Mouse (Mus musculus) adrenal gland, postnatal 36 days (tissue): ENCODE data around the gene Tmem126b. TPM values are rescaled to one million over a fixed set of nuclear protein-coding genes. Genes with fewer than 3 reads are reported as not detected.

ENCODE experiments used
- DNase-seq, 2 experiments: peaks; one replicate each; pipeline ENCODE4 v3.0.0; 2021; ENCODE audit warnings: mixed read lengths in 1 of 2
- long read RNA-seq, 2 experiments: library from polyadenylated mRNA; stranded (forward); transcript quantifications; one replicate each; pipeline ENCODE4 v2.0.0; 2021; ENCODE audit warnings: borderline sequencing depth in 2 of 2
- total RNA-seq, 2 experiments: library from RNA; stranded (reverse); gene quantifications; 2 replicates each; pipeline ENCODE4 v1.2.3; 2021

Tmem126b gene
- 10 to 100 TPM; 19.2 to 21.1 TPM for total RNA-seq
- long read RNA-seq, experiment 1, transcript Tmem126b-201 (5 exons, 2,259 nt), result major isoform, 28 of 35 reads
- long read RNA-seq, experiment 1, partial matches to known transcripts, result 2 of 35 reads
- long read RNA-seq, experiment 1, other reads (novel, unspliced or antisense), result 5 of 35 reads
- long read RNA-seq, experiment 2, transcript Tmem126b-201 (5 exons, 2,259 nt), result major isoform, 13 of 18 reads
- long read RNA-seq, experiment 2, partial matches to known transcripts, result 0 of 18 reads
- long read RNA-seq, experiment 2, other reads (novel, unspliced or antisense), result 5 of 18 reads

DNA sequence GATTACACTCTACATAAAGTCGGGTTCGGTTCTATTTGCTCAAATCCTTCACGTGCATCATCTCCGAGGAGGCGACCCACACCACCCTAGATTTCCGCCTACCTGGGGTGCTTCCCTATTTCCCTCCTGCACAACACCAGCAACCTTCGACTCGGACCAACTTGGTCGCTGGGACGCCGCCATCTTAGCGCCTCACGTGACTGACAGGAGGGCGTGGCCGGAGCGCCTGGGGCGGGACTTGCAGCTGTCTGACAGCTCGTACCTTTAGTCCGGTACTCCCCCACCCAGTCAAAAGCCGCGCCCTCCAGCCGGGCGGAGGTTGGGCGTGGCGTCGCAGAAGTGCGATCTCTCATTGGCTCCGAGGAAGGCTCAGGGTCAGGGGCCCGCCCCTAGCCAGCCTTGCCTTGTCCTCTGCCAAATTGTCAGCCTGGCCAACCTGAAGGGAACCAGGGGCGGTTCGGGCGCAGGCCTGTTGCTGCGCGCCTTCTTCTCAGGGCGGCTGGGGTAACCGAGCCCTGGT lies at the start of gene Tmem126b:
TSS of gene Tmem126b (minus strand) at position 209 of the 520 bp plus-strand sequence.
- DNase-seq, result peak; percentile 99

DNA sequence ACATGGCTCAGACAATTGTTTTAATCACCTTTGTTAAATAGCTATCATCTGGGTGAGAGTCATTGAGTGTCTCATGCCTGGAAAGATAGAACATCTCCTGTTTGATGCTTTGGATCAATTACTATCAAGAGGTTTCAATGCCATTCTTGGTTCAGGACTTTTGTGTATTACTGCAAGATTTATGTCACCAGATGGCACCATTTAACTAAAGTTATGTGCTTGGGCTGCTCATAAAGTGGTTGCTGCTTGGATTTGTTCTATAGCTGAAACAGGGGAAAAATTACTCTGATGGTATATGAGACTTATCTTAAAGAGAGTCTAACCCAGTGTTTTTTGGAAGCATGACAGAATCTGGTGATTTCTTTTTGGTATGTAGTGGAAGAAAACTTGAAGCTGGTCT lies 36.5 kb upstream of the Tmem126b start:
- DNase-seq, result no peak

DNA sequence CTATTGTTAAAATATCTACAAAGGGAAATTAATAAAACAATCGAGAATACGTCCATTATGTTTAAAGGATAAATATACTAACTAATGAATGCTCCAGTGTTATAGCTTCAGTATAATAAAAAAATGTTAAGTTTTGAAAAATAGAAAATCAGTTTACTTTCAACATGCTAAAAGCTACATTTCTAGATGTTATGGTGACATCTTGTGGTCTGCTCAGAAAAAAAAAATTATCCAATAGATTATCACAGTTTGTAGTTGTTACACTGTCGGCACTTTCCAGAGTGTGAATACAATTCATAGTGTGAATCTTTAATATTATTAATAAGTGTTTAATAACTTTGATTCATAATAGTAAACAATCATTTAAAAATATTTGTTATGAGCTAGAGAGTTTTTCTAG lies 32.3 kb upstream of the Tmem126b start:
- no peak for DNase-seq

DNA sequence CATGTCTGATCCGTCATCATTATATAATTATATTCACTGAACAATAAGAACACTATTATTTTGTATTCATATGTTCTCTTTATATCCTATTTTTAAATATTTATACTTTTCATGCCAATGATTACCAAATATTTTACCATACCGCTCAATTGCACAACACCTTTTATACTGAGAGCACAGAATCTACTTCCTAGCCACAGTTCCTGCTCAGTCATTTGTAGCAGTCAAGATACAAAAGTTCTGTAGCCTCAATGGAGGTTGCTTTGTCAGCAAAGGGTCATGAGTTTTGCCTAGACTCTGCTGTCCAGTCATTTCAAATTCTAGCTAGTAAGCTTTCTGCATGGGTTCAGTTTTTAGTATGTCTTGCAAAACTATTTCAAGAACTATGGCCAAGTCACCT lies 6.8 kb upstream of the Tmem126b start:
- no peak for DNase-seq

DNA sequence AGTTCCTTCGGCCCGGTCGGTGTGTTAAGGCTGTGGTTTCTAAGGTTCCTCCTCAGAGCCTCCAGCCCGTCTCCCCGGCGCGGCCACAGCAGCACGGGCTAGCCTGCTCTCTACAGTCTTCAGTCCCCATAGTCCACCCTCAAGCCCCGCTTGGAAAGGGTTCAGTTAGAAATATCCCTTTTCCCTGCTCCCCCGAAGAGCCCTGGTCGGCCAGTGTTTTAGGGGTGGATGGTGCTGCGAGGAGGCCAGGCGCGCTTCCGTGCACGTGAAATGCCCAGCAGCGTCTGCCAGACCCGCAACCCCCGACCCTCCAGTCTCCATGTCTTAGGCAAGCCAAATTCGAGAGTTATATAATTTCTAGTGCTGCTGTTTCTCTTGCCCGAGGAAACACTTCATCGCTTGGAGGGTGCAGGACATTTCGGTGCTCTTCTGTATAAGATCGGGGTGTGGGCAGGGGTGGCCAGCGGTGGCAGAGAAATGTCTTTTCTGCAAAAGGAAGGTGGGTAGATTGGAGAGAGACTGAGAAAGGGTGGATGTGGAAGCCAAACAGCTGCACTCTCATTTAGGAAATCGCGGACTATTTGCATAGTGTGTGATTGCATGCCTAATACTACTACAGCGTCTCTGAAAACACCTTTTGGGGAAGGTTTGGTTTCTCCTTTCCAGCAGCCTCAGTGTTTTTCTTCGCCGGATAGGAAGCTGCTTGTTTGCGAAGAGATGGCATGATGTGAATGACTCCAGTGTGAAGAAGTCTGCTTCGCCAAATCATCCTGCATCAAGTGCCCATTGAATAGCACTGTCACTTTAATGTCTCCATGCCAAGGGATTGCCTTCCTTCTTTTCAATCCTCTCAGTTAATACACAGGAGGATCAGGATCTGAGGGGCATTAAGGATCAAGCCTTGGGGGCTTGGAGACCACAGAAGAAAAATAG lies 778 bp upstream of the Tmem126b start, which contains the start of gene Dlg2:
TSS of gene Dlg2 (plus strand) at position 360 of the 933 bp plus-strand sequence.
- no peak for DNase-seq

DNA sequence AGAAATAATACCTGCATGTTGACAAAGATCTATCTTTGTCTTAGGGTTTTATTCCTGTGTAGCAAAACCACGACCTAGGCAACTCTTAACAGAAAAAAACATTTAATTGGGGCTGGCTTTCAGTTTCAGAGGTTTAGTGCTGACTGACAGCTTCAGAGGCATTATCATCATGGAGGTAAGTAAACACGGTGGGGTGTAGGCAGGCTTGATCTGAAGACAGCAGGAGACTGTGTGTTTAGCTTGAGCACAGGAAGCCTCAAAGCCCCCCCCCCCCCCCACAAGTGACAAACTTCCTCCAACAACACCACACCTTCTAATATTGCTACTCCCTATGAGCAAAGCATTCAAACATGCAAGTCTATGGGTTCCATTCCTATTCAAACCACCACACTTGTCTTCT lies 2.3 kb downstream of the Tmem126b start:
- DNase-seq, result no peak

DNA sequence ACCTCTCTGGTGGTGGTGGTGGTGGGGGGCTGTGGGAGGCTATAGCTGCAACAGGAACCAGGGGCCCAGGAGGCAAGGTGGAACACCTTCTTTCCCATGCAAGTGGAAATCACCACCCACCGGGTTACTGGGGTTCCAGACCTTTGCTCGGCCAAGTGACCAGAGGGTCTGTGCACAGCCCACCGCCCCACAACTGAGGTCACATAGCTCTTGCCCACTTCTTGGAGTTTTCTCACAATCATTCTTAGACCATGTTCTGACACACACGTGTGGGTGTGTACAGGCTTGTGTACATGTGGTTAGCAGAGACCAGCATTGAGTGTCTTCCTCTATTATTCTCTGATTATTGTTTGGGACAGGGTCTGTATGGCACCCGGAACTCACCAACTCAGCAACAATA lies 14.4 kb downstream of the Tmem126b start:
- no peak for DNase-seq

DNA sequence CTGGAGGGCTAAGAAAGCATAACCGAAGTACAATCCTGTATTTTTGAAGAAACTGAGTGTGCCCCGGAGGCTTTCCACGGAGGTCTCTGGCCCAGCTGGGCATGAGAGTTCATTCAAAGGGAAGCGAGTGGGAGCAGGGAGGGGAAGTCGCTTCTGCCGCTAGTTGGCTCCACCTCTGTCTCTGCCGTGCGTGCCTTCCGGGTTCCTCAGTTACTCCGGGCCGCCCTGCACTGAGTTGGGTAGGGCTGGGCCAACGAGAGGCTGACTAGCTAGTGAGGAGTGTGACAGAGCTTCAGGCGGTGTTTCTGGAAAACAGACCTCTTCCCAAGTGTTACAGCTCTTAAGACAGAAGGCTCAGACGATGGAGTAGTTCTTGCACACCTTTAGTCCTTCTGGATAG lies 14.9 kb downstream of the Tmem126b start:
- peak; percentile 42 to 52 for DNase-seq

DNA sequence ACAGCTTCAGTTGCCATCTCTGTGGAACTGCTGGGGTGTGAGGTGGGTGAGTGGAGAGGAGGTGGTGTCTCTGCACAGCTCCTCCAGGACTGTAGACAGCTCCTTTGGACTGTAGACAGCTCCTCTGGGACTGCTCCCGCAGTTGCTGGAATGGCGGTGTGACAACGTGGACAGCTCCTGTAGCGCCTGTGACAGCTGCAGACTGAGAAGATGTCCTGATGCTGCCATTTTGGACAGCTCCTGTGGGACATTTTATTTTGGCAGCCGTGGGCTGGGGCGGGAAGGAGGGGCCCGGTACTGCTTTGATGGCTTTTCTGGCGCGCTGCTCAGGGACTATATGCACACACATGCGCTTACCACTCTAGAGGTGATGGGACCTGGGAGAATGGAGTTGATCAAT lies 15.5 kb downstream of the Tmem126b start:
- DNase-seq, result no peak

DNA sequence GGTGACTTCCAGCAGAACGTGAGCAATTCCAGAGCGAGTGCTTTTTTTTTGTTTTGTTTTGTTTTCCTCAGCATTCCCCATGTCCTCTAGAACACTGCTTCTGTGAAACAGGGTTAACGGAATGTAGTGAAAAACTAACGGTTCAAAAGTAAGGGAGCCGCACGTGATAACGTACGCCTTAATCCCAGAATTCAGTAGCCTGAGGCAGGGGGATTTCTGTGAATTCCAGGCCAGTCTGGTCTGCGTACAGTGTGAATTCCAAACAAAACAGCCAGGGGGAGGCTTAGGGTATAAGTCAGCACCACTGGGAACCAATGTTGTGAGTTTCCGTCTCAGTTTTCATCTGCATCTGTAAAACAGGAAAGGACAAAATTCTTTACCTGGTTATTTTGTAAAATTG lies 18.3 kb downstream of the Tmem126b start:
- no peak for DNase-seq

DNA sequence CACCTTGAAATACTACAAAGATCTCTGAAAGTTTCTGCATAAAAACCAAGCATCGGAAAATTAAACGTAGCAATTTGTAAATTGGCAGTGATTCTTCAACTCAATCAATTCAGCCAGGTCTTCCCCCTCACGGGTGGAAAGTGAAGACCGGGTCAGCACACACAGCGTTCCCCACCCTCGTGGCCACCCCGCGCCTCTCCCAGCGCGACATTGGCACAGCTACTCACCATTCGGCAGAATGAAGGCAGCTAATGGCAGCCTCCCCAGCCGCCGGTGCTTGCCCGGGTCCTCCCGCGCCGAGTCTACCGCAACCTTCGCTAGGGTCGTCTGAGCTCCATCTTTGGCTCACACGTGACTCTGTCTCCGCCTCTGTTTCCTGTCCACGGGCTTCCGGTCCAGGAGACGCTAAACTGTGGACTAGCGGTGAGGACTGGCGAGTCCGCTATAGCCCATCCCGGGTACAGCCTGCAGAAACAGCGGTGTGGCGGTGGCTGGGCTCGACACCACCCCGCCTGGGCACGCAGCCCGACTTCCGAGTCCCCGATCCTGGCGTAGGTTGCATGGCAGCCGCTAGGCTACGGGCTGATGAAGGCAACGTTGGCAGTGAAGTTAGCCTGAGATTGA lies 18.8 kb downstream of the Tmem126b start, which contains the start of gene Tmem126a:
TSS of gene Tmem126a (minus strand) at position 385 of the 624 bp plus-strand sequence.
- peak; percentile 91 for DNase-seq

DNA sequence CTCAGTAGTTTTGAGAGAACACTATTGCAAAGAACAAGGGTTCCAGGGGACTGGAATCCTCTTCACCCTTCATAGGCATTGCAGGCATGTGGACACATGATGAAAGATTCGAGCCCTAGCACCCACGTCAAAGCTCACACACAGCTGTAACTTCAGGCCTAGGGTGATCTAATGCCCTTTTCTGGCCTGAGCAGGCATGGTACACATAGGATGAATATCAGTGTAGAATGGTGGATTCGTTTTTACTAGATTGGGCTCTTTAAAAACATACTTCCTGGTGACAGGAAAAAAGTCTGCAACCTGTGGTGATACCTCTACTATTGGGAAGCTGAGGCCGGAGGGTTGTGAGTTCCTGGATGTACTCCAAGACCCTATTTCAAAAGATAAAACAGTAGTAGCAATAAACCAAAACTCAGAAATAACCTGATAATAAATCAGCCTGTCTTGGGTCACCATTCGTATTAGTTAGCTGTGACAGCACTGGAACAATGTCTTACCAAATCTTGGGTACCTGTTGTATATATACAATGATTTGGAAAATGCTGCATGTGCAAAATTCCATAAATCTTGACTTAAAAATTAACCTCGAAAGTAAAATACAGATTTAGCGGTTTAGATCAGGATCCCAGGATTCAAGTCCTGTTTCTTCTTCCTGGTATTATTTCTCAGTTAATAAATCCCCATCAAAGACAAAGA lies 19.5 kb downstream of the Tmem126b start:
- no peak for DNase-seq

DNA sequence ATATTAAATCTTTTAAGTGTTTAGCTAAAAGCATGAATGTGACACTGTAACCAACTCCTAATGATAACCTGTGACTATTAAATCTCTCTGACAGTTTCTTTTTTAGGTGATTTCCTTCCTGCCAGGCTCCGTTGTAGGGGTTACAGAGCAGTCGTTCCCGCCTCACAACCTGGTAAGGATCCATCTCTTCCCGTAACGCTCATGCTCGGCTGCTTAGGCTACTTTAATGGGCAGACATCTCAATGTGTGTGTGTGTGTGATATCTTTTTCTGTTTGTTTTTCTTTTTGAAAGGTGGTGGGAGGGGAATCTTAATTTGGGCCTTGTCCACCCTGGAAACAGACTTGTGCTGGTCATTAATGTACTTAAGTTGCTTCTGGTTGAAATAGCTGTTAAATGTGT lies 31.6 kb downstream of the Tmem126b start:
- no peak for DNase-seq

DNA sequence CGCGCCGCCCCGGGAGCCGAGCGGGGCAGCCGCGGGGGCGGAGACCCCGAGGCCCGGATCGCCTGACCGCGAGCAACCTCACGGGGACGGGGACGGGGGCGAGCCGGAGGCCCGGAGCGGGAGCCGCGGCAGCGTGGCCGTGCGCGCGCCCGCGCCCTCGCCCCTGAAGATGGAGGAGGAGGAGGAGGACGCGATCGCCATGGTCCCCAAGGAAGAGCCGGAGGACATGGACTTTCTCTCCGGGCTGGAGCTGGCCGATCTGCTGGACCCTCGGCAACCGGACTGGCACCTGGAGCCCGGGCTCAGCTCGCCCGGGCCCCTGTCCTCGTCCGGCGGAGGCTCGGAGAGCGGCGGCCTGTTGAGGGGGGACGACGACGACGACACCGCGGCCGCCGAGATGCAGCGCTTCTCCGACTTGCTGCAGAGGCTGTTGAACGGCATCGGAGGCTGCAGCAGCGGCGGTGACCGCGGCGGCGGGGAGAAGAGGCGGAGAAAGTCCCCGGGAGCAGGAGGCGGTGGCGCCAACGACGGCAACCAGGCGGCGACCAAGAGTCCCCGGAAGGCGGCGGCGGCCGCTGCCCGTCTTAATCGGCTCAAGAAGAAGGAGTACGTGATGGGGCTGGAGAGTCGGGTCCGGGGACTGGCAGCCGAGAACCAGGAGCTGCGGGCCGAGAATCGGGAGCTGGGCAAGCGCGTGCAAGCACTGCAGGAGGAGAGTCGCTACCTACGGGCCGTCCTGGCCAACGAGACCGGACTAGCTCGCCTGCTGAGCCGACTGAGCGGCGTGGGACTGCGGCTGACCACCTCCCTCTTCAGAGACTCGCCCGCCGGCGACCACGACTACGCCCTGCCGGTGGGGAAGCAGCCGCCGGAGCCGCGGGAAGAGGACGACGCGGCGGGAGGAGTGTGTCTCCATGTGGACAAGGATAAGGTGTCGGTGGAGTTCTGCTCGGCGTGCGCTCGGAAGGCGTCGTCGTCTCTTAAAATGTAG lies 32.4 kb downstream of the Tmem126b start:
- peak; percentile 78 to 86 for DNase-seq

DNA sequence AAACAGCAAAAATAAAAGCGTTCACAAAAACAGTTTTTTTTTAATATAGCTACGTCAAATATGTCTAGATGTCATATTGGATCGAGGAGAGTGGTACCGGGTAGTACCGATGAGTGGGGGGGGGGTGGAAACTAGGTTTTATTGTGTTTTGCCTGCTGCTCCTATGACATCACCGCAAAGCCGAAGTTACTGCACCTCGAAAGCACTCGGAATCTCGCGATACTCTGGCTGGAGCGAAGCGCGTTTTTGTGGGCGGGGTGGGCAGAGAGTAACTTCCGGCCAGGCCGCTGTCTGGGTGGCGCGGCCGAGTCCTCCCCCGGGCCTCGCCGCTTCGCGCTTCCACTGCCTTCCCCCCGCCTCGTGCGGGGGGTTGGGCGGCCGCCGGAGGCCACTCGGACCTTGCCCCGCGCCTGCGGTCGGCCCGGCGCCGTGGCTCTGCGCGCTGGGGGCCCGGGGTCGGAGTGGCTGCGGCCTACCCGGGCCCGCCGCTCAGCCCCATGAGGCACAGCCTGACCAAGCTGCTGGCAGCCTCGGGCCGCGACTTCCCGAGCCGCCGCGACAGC lies 33.2 kb downstream of the Tmem126b start, which contains the start of gene Crebzf:
TSS of gene Crebzf (plus strand) at position 212 of the 563 bp plus-strand sequence.
- peak; percentile 97 for DNase-seq

DNA sequence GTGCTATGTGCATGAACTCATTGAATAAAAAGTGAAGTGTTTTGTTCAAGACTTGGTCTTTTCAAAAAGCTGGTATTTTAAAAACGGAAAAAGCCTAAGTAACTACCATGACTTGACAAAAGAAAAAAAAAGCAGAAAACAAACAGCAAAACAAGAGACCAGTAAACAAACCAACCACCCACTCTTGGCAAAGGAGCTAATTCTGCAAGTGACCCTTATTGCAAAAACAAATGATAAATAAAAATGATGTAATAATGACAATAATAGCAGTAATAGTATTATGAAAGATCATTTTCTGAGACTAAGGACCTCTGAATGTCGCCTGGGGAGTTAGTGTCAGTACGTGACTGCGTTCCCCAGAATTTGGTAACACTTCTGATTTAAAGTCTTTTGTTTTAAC lies 33.7 kb downstream of the Tmem126b start:
- DNase-seq, result no peak

DNA sequence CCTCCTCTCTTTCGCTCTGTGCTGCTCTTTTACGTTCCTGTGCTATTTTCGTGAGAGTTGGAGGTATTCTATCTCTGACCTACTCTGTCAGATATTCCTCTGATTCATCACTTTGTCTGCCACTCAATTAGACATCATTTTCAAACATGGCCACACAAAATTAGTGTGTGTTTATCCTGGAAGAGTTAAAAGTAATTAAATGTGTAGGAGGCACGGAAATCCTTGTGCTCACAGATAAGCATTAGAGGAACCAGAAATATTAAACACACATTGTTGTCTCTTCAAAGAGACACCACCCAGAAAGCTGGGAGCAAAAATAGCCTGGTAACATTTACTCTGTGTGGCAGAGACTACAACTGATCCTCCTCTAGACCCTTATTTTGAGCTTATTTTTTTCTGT lies 35.8 kb downstream of the Tmem126b start:
- no peak for DNase-seq

DNA sequence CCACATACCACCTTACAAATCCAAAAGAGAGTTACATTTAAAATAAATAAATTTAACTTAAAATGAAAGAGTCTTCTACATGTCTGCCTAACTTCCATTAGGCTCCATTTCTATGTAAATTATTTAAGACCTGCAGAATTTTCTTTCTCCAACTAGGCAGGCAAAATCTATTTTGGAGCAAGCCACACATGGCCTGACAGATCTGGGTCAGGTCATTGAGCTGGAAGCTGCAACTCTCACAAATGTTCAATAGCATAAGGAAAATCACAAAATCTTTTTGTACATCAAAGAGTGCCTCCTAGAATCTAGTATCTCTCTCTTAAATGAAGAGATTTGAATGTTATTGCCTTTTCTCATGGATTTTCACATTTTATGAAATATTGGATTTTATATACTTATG lies 43.6 kb downstream of the Tmem126b start:
- DNase-seq, result no peak

DNA sequence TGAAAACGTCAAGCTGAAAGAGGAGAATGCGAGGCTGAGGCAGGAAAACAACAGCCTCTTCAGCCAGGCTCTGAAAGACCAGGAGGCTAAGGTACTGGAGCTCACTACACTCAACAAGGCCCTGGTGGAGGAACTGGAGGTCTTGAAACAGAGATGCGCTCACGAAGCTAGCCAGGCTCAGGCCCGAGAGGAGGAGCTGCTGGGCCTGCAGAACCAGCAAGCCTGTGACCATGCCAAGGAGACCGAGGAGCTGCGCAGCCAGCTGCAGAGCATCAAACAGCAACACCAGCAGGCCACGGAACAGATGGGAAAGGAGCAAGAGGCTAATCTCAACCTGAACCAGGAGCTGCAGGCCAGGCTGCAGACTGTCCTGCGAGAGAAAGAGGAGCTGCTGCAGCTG lies 48.8 kb downstream of the Tmem126b start:
- DNase-seq, result no peak
